ENCODE assay signal across 10 mouse cellular contexts in the genomic region with DNA sequence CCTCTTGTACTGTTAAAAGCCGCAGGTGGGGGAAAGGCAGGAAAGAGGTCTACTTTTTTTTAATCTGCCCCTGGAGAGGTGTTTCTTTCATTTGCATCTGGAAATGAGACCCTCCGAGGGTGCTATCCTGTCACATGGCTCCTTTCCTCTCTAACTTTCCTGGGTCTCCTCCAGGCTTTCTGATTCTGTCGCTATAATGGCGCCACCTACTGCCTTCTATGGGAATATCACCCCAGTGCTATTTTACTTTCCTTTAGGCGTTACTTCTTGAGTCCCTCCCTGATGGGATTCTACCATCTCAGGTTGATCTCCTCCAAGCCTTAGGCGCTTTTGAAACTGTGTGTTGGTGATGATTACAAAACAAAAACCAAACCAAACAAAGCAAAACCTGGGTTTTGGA. TPM values are rescaled to one million over a fixed set of nuclear protein-coding genes. Genes with fewer than 3 reads are reported as not detected.
DNase-seq lines count a peak whose midpoint lies in the region; TF ChIP-seq lines count a peak whose summit lies in the region.
"Had no signal": no experiment of that assay in that cellular context is flagged by ENCODE, and none has a peak within 500 bp of the region (broad histone marks: within the 10 kb centered on the region; RNA-seq: fewer than 3 reads in every experiment).

No protein-coding gene starts in this region.

- no peak for DNase-seq in heart, adult 2 months
- DNase-seq in heart, adult 11 months = no peak
- DNase-seq in right cerebral cortex, adult 2 months (ENCODE audit: low spot score in 2 of 2) = peak; percentile 45 to 56
- DNase-seq in right cerebral cortex, postnatal 36 days (ENCODE audit: low spot score in 2 of 2) = no peak
- DNase-seq in embryo, embryonic 11 days = peak; percentile 35
- DNase-seq in lung, postnatal 14 days = peak; percentile 43
- no peak for DNase-seq in frontal cortex, postnatal 10 days (ENCODE audit: low spot score in 2 of 2)
- no peak for DNase-seq in gastrocnemius, postnatal 4 days (ENCODE audit: low spot score in 2 of 2)

- TF ChIP-seq POLR2A in heart, adult 2 months (IDR thresholded peaks at IDR 0.05; ENCODE audit: insufficient read depth, low read depth, low read length) = no peak

- peak; percentile 78 for TF ChIP-seq CTCF in heart, adult 2 months (IDR thresholded peaks at IDR 0.05)

- H3K36me3 ChIP-seq in heart, adult 2 months (ENCODE audit: control insufficient read depth, insufficient read depth, low read length) = no peaks in the 10 kb centered on the region
- H3K36me3 ChIP-seq: stomach, embryonic 15.5 days had no signal

- no peak overlapping the region for H3K4me3 ChIP-seq in heart, adult 2 months
- H3K4me3 ChIP-seq: stomach, embryonic 15.5 days had no signal

- intact Hi-C loops in heart, adult 2 months (cut with DNase I) = loop anchor here (5.0 kb wide), 1 partner anchor 78 kb away; no protein-coding TSS in a partner anchor

- no peaks in the 10 kb centered on the region for H3K4me1 ChIP-seq in heart, adult 2 months (ENCODE audit: control insufficient read depth, insufficient read depth, low read length)
- H3K4me1 ChIP-seq: stomach, embryonic 15.5 days had no signal

- 0 out of 2 replicates have a peak, but pooled peaks cover 2% of the 10 kb centered on the region for H3K27me3 ChIP-seq in heart, adult 2 months (ENCODE audit: control insufficient read depth, insufficient read depth, low read length)
- H3K27me3 ChIP-seq: stomach, embryonic 15.5 days had no signal

- WGBS in heart, adult 2 months = 26% methylated on average over 6 of the region's 6 CpGs

- TF ChIP-seq EP300 in heart, adult 2 months (IDR thresholded peaks at IDR 0.05; ENCODE audit: insufficient read depth, low read depth, low read length) = no peak

- no peak overlapping the region for H3K9ac ChIP-seq in heart, adult 2 months (ENCODE audit: low read depth, low read length)
- H3K9ac ChIP-seq: stomach, embryonic 15.5 days had no signal

- H3K79me2 ChIP-seq in heart, adult 2 months (replicated peaks; ENCODE audit: control insufficient read depth, insufficient read depth, low read length) = no peaks in the 10 kb centered on the region

- no peak overlapping the region for H3K27ac ChIP-seq in heart, adult 2 months
- H3K27ac ChIP-seq: stomach, embryonic 15.5 days had no signal

RNA-seq across cellular contexts. Expression of gene Myh3, which starts 22.1 kb away (rescaled TPM):
- not detected for total RNA-seq in heart, adult 2 months (2021)
- not detected in 2 replicates for polyA plus RNA-seq in heart, adult 2 months (2012; rRNA removed)
- 100 to 1,000 TPM; 510 to 548 TPM for total RNA-seq in gastrocnemius, postnatal 4 days (2021)
- total RNA-seq: hematopoietic stem cell, adult 5-6 weeks had no signal

RNA-seq across cellular contexts. Expression of gene Sco1, which starts 47.7 kb away (rescaled TPM):
- 10 to 100 TPM; 18.3 to 20.1 TPM for total RNA-seq in heart, adult 2 months (2021)
- 7.8 and 12.0 TPM in 2 replicates for polyA plus RNA-seq in heart, adult 2 months (2012; rRNA removed)
- total RNA-seq in gastrocnemius, postnatal 4 days (2021) = 10 to 100 TPM; 13.7 to 14.3 TPM

RNA-seq across cellular contexts. Expression of gene Adprm, which starts 47.8 kb away (rescaled TPM):
- total RNA-seq in heart, adult 2 months (2021) = 10 to 100 TPM; 10.8 to 14.6 TPM
- 9.8 and 20.6 TPM in 2 replicates for polyA plus RNA-seq in heart, adult 2 months (2012; rRNA removed)
- total RNA-seq in gastrocnemius, postnatal 4 days (2021) = 10 to 100 TPM; 14.9 to 15.8 TPM

Comparison
In these comparisons a context has a peak if more than half of its experiments do, and no peak if none do; other contexts are left out.
1. DNase-seq: peak in right cerebral cortex, adult 2 months (2 of 2), embryo, embryonic 11 days (single experiment) and lung, postnatal 14 days (single experiment); none in heart, adult 2 months (0 of 2), heart, adult 11 months (single experiment), right cerebral cortex, postnatal 36 days (0 of 2), frontal cortex, postnatal 10 days (0 of 2) and gastrocnemius, postnatal 4 days (0 of 2).
2. RNA of gene Myh3, which starts 22.1 kb away (total RNA-seq): 510 to 548 TPM in gastrocnemius, postnatal 4 days; not detected in heart, adult 2 months; every median in the first group is over 100 times any median in the second.